Mouse (Mus musculus): ENCODE measurements at regions not wholly inside any gene's neighbourhood (a gene's known extent, or its start where the extent isn't known, plus 50 kb on each side); places are given as distances from the start of the nearest gene placed in this dataset.
"Not testable (repeated sequence)": the region's sequence is repeated elsewhere in the genome, so short reads cannot be mapped to it uniquely, and the experiment has no call there.

- DNase-seq: no peak
Measured at GRCm38 (mm10) chrX:94785983-94786382, 61.6 kb downstream of the Zxdb start.

GRCm38 (mm10) chrX:94788331-94788920 lies 64.1 kb downstream of the Zxdb start:
- no peak for DNase-seq

- not testable (repeated sequence) for DNase-seq
Measured at GRCm38 (mm10) chrX:94796845-94797244, 72.5 kb downstream of the Zxdb start.

- DNase-seq: not testable (repeated sequence)
Measured at GRCm38 (mm10) chrX:94797348-94798182, 73.2 kb downstream of the Zxdb start.

GRCm38 (mm10) chrX:94798183-94798619 lies 73.8 kb downstream of the Zxdb start:
- DNase-seq: not testable (repeated sequence)

- not testable (repeated sequence) for DNase-seq
Measured at GRCm38 (mm10) chrX:94812760-94813159, 88.4 kb downstream of the Zxdb start.

- DNase-seq: not testable (repeated sequence)
Measured at GRCm38 (mm10) chrX:94827524-94827923, 103.2 kb downstream of the Zxdb start.

- DNase-seq: peak; percentile 17
Measured at GRCm38 (mm10) chrX:94844110-94844779, 119.9 kb downstream of the Zxdb start.

GRCm38 (mm10) chrX:94849549-94849948 lies 125.2 kb downstream of the Zxdb start:
- DNase-seq: not testable (repeated sequence)

GRCm38 (mm10) chrX:94857501-94857900 lies 133.1 kb downstream of the Zxdb start:
- DNase-seq: no peak

GRCm38 (mm10) chrX:94857954-94858353 lies 133.6 kb downstream of the Zxdb start:
- no peak for DNase-seq

- DNase-seq: no peak
Measured at GRCm38 (mm10) chrX:94863123-94863522, 138.8 kb downstream of the Zxdb start.

- DNase-seq: peak; percentile 91
Measured at GRCm38 (mm10) chrX:94865531-94866502, 141.4 kb downstream of the Zxdb start.

GRCm38 (mm10) chrX:94883547-94883946 lies 142.9 kb downstream of the Spin4 start:
- DNase-seq: not testable (repeated sequence)

All from adrenal gland, adult 2 months (tissue).